Mouse (Mus musculus): ENCODE results near the gene Slc8b1.
A peak's percentile ranks its signal among the peaks of the same experiment; 100 is the strongest.

Gene Slc8b1

DNA sequence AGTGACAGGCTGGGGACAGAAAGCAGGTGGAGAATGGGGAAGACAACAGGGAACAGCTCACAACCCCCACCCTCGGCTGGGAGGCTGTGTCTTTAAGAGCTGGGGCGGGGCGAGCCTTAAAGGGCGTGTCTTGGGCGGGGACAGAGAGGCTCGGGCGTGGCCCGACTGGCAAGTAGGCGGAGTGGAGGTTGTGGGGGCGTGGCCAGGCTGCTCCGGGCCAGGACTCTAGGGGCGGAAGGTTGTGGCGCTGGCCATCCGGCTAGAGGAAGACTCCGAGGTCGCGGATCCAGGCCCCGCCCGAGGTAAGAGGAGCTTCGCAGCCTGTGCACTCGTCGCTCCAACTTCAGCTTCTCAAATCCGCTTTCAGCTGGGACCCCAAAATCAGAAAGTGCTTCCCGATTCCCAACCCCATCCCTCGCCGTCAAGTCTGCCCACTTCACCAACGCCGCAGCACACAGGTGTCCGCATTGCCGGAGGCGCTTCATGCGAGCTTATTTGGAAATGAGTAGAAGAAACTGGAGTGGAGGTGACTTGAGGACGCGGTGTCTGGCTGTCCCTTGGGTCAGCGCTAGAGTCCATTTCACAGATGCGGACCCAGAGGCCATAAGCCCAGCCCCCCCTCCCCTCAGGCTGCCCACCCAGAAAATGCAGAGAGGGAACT lies at the start of gene Slc8b1:
Gene Slc8b1, plus strand, starts transcription at position 187 of the 661 bp plus-strand sequence.
- DNase-seq (ENCODE audit: low read depth) = peak; percentile 86

DNA sequence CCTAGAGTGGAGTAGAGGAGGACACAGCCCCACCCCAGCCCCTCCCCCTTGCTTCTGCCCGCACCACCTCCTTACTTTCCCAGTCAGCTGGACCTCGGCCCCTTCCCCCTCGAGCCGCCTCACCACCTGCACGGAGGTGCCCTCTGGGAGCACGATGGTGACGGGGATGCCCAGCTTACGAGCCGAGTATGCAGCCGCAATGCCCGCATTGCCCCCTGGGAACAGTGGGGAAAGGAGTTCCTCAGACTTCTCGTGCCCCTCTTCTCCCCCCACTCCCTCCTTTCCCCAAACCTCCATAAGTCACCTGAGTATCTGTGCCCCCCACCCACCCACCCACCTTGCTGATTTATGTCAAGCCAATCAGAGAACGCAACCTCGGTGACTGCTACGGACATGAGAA lies 49.1 kb upstream of the Slc8b1 start:
- DNase-seq (ENCODE audit: low read depth) = no peak

DNA sequence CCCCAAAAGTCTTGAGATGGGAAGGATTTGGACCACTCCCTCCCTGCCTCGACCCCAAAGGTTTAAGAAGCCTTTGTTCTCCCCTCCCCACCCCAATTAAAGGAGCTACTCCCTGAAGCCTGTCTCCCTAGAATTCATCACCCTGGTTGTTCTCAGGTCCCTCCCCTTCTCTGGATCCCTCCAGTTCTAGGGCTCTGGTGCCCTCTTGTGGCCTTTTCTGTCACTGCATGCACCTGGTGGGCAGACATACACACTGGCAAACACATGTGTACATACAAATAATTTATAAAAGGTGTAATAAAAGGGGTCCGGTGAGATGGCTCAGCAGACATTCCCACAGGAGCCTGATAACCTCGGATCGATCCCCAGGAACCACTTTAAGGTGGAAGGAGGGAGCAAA lies 46.6 kb upstream of the Slc8b1 start:
- DNase-seq (ENCODE audit: low read depth) = no peak

DNA sequence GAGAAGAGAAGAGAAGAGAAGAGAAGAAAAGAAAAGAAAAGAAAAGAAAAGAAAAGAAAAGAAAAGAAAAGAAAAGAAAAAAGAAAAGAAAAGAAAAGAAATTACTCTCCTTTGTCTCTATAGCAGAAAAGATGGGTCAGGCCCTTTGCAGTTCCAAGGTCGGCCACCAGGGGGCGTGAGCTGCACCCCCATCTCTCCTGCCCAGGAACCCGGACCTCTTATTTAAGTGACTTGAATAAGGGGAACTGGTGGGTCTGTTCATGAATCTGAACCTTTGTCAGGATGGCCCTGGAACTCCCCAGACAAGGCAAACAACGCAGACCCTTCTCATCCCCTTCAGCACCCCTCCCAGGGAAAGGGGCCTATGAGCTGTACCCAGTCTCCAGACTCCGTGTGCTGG lies 45.9 kb upstream of the Slc8b1 start:
- DNase-seq (ENCODE audit: low read depth) = peak; percentile 18

DNA sequence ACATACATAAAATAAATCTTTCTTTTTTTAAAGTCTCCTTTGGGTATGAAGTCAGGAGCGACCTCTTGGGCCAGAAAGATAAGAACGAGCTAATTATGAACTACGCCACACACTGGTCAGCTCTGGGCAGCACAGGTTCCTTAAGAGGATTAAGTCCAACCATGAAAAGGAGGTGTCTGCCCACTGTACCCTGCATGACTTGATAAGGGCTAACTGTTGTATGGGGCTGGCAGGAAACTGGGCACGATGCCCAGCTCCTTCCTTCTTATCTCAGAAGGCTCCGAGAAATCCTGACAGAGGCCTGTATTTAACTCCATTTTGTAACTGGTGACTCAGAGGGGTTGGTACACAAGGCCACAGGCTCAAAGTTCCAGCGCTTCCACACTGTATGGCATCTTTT lies 45.1 kb upstream of the Slc8b1 start:
- DNase-seq (ENCODE audit: low read depth) = peak; percentile 16

DNA sequence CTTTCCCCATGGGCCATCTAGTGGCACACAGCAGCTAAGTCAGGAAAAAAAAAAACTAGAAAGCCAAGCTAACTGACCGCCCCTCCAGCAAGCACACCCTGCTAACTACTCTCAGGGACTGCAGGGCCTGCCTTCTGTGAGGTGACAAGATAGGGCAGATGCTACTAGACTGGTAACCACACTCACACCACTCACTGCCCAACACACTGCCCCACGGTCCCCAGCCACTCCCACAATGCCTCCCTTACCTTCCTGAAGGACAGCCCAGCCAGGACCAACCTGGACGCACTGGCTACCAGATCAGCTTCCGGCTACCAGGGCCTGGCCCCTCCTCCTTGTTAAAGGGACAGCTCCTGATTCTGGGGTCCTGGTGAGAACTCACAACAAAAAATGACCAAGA lies 43.9 kb upstream of the Slc8b1 start:
- DNase-seq (ENCODE audit: low read depth) = no peak

DNA sequence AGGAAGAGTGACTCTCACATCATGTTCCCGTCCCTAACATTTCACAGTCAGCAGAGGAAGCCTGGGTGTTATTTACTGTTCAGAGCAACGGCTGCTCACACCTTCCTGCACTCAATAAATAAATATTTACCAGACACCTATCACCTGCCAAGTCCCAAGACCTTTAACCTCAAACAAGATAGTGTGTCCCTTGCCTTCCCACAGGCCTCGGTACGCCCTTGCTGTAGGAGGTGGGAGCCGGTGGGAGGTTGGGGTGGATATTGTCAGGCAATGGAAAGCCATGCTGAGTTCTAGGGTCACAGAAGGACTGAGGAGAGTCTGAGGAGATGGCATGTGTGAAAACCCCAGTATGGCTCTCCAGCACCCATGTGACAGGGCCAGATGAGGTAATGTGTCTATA lies 42.6 kb upstream of the Slc8b1 start:
- DNase-seq (ENCODE audit: low read depth) = no peak

DNA sequence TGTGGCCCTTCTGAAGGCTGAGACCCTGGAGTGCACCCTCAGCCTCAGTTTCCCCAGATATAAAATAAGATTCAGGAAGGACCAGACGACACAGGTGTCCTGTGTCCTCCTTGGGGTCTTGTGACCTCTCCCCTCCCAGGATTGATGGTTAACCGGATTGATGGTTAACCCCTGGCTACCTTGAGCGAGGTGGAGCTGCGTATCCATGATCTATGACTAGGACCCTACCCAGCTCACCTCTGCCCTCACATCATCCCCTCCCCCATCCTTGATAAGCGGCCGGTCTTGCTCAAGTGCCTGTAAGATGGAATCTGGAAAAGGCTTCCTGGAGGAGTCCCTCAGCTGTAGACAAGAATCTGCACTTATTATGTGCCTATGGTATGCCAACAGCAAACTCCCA lies 42.1 kb upstream of the Slc8b1 start:
- no peak for DNase-seq (ENCODE audit: low read depth)

DNA sequence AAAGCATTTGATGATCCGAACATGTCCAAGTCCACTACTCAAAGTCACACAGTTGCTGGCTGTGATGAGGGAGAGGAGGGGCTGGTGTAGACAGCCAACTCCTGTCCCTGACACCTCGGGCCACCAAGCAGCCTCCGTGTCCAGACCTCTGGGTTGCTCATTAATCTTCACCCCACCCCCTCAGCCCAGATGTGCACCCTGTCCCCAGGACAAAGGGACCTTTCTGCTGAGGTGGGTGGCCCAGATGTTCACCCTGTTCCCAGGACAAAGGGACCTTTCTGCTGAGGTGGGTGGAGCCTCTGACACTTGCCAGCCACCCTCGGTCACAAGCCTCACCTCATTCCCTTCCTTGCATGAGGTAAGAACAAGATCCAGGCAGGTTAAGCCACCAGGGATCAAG lies 39.4 kb upstream of the Slc8b1 start:
- no peak for DNase-seq (ENCODE audit: low read depth)

DNA sequence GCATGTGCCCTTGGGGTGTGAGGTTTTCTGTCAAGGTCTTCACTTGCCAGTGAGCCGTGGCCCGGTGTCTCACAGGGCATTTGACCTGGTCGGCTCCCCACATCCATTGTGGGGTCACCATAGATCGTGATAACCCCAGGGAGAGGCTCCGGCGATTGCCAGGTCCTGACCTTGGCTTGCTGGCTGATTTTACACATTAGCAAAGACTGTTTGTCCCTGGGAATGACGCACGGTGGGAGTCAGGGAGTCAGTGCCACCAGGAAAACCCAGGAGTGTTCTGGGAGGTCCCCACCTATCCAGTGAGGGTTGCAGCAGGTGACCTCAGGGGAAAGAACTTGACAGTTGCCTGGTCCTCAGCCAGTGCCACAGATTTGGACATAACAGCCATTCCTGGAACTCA lies 38.2 kb upstream of the Slc8b1 start, which contains the start of gene Sdsl:
Gene Sdsl, minus strand, starts transcription at position 41 of the 400 bp plus-strand sequence.
- no peak for DNase-seq (ENCODE audit: low read depth)

DNA sequence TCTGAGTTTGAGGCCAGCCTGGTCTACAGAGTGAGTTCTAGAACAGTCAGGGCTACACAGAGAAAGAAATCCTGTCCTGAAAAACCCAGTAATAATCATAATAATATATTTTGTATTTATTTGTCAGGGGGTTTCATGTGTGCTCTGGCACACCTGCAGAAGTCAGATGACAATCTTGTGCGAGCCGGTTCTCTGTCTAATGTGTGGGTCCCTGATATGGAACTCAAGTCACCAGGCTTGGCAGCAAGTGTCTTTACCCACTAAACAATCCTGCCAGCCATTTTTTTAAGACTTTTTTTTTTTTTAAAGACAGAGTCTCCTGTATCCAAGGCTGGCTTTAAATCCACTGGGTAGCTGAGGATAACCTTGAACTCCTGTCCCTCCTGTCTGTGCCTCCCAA lies 37.6 kb upstream of the Slc8b1 start:
- DNase-seq (ENCODE audit: low read depth) = no peak

DNA sequence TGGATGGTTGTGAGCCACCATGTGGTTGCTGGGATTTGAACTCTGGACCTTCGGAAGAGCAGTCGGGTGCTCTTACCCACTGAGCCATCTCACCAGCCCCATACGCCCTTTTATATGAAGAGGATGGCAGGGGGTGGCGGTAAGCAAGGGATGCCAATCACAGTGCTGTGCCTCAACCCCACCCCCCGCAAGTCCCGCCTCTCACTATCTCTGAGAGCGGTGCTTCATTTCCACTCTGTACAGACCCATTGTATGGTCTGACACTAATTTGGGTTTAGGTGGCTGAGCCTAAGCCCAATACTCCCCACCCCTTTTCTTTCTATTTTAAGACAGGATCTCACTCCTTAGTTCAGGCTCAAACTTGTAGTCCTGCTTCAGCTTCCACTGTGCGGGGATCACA lies 35.1 kb upstream of the Slc8b1 start:
- no peak for DNase-seq (ENCODE audit: low read depth)

DNA sequence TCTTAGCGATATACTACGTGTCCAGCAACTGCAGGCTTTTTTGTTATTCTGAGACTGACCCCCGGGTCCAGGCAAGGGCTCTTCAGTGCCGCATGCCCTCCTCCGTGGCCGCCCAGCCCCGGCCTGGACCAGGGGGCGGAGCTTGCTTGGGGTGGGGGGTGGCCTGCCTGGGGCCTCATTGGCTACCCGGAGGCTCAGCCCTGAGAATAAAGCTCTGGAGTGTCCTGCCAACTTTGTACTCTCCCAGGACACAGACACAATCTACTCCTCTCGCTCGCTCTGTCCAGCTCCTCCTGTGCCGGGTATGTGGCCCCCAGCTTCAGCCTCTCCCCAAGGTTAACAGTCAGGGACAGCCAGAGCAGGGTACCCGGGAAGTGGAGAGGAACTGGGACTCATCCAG lies 34.7 kb upstream of the Slc8b1 start, which contains the start of gene Sds:
Gene Sds, plus strand, starts transcription at position 231 of the 400 bp plus-strand sequence.
- DNase-seq (ENCODE audit: low read depth) = no peak

DNA sequence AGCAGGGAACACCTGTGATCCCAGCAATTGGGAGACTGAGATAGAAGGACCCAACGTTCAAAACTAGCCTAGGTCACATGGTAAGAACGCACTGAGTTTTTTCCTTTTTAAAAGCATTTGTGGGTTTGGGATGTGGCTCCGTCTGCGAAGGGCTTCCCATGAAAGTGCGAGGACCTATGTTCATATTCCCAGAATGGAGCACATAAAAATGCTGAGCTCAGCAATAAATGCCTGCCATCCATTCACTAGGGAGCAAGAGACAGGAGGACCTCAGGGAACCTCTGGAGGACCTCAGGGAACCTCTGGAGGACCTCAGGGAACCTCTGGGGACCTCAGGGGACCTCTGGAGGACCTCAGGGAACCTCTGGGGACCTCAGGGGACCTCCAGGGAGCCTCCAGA lies 33.0 kb upstream of the Slc8b1 start:
- DNase-seq (ENCODE audit: low read depth) = no peak

DNA sequence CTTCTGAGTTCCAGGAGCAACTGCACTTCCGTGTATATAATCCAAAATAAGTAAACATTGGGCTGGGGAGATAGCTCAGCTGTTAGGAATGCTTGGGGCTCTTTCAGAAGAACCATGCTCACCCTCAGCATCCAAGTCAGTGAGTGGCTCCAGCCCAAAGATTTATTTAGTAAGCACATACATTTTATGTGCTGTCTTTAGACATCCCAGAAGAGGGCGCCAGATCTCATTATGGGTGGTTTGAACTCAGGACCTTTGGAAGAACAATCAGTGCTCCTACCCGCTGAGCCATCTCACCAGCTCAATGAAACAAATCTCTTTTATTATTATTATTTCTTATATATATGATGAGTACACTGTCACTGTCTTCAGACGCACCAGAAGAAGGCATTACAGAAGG lies 31.4 kb upstream of the Slc8b1 start:
- DNase-seq (ENCODE audit: low read depth) = no peak

DNA sequence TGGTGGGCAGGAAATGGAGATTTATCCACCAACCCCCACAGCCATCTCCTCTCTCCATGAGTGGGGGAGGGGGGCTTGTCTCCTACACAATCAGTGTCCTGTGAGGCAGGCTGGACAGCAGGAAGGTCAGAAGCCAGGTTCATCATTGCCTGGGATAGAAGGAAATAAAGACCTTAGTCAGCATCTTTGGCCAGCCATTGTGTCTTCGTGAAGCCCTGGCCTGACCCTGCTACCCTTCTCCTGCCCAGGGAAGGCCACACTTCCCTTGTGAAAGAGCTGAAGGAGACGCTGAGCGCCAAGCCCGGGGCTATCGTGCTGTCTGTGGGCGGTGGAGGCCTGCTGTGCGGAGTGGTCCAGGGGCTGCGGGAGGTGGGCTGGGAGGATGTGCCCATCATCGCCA lies 29.8 kb upstream of the Slc8b1 start:
- DNase-seq (ENCODE audit: low read depth) = no peak

DNA sequence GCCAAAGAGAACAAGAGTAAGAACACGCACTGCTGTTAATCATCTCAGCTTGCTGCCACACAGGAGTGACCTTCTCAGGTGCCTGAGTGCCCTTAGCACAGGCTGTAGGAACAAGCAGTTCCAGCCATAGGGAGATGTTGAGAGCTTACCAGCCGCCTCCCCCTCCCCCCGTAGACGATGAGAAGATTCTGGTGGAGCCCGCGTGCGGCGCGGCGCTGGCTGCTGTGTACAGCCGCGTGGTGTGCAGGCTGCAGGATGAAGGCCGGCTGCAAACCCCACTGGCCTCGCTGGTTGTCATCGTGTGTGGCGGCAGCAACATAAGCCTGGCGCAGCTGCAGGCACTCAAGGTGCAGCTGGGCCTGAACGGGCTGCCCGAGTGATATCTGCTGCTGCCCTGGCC lies 27.6 kb upstream of the Slc8b1 start:
- no peak for DNase-seq (ENCODE audit: low read depth)

DNA sequence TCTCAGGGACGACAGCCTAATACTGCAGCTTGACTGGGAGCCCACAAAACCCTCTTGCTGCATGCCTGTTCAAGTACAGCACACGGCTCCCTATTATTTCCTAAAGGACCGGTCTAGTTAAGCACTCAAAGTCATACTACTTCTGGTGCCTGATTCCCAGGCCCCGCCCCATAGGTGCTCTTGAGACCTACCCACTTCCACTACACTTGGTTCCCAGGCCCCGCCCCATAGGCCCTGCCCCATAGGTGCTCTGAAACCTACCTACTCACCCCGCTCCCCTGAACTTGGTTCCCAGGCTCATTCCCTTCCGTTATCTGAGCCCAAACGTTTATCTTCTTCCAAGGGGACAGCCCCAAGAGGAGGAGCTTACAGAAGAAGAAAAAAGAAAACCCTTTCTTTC lies 23.1 kb upstream of the Slc8b1 start:
- no peak for DNase-seq (ENCODE audit: low read depth)

DNA sequence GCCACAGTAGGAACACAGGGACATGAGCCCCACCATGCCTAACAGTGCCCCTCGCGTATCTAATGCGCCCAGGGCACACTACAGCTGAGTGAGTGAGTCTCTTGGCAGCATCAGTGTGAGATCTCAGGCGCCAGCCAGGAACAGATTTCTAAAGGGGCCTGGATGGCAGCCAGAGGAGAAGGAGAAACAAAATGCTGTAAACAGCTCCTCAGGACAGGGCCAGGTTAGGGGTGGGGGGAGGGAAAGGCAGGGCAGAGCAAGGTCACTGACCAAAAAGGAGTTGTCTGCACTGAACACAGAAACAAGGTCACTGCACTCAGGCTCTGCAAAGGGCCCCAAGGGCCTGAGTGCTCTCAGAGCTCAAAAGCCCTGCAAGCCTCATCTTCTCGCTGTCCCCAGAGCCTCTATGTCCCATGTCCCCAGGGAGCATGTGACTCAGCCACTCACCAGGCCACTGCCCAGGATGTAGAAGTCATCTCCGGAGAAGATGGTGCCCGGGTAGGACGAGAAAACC lies 20.2 kb upstream of the Slc8b1 start:
- DNase-seq (ENCODE audit: low read depth) = no peak

DNA sequence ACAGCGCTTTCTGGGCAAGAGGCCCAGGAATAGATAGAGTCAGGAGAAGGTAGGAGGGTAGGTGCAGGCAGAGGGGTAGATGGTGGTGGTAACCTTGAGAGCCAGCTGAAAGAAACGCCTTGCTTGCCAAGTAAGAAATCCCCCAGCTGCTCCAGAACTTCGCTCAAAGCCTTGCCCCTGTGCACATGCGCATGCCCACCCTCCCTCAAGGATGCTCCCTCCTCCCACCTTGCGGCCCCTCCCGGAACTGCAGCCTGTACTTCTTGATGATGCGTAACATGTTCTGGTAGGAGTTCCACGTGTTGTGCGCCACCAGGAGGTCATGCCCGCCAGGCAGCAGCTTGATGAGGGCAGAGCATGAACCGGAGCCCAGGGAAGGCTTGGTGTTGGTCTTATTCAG lies 18.5 kb upstream of the Slc8b1 start:
- DNase-seq (ENCODE audit: low read depth) = no peak

DNA sequence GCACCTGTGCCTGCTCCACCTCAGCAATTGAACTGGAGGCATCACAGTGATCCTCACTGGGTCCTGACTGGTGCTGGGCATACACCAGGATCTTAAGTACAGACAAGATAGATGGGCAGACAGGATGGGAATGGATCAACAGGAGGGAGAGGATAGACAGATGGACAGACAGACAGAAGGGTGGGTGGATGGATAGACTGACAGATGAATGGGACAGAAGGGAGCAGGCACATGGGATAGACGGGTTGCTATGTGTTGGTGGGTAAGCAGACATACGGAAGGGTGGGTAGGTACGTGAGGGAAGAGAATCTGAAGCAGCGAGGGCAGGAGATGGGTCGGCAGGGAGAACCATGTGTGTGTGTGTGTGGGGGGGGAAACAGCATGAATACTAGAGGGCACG lies 17.5 kb upstream of the Slc8b1 start:
- DNase-seq (ENCODE audit: low read depth) = no peak

DNA sequence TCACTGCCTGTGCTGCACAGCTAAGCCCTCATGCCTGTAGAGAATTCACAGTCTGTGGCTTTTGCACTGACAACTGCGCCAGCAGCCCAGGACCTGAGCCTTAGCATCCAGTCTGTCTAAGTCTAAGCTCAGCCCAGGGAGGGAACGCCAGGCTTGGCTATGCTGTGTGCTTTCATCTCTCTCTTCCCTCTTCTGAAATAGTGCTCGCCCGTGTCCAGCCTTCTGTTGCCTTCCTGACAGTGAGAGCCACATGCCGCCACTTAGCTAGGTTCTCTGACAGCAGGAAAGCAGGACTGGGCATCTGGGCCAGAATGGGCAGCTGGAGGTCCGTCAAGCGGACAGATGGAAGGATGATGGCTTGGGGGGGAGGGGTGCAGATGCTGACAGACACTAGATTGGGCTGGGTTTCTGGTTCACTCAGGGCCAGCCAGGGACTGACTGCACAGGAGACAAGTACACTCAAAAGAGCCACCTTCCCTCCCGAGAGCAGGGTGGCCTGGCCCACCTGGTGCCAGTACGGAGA lies 17.0 kb upstream of the Slc8b1 start:
- DNase-seq (ENCODE audit: low read depth) = no peak

DNA sequence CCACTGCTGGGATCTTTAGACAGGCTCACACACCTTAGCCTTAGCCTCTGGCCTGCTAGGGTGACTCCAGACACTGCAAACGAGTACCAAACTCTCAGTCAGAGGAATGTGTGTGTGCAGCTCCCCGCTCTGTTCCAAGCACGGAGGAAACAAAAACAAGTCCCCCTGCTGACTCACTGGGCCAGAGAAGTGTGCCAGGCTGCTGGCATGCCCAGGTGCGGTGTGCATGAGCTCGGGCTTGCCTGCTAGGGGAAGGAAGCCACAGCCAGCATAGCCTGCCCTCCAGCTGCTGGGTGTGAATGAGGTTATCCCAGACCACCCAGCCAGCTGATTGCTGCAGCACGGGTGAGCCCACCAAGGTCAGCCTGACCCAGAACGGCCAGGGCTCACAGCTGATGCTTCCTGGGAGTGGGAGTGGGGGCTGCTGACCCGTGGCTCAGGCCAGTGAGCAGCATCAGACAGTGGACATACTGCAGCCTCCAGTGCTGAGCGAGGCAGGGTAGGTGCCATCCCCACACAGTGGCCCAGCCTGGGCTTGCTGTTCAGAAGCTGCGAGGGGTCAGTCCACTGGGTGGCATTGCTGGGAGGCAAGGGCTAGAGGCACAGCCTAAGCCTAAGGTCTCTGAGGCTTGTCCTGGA lies 15.8 kb upstream of the Slc8b1 start:
- no peak for DNase-seq (ENCODE audit: low read depth)
